Mouse (Mus musculus) CH12.LX (cell line): ENCODE data around the gene Foxm1. TPM values are rescaled to one million over a fixed set of nuclear protein-coding genes. Genes with fewer than 3 reads are reported as not detected.

Experiments used
- DNase-seq: peaks from one replicate; pipeline ENCODE4 v3.0.0-alpha.2; 2013; ENCODE audit errors: extremely low read depth
- H3K27ac ChIP-seq: 2 replicates; pipeline ENCODE4 v1.5.1; 2012; ENCODE audit warnings: low read depth, mild to moderate bottlenecking, control low read depth, moderate library complexity; ENCODE audit not compliant: insufficient read depth
- H3K27me3 ChIP-seq: replicated peaks from 2 replicates; pipeline ENCODE3; 2012; ENCODE audit warnings: inconsistent platforms
- H3K36me3 ChIP-seq, 2 experiments: replicated peaks in 1 of 2; 2 replicates each; pipeline versions ENCODE3 to v1.6.1; 2012; ENCODE audit warnings: inconsistent platforms in 1 of 2, low read length in 1 of 2, mild to moderate bottlenecking in 1 of 2, mixed read lengths in 1 of 2, moderate library complexity in 1 of 2; ENCODE audit not compliant: control insufficient read depth in 1 of 2, insufficient read depth in 1 of 2
- H3K4me1 ChIP-seq, 2 experiments: 2 replicates each; pipeline ENCODE4 v1.6.1; 2012; ENCODE audit warnings: inconsistent platforms in 1 of 2, moderate library complexity in 1 of 2; ENCODE audit not compliant: insufficient read depth in 2 of 2, control insufficient read depth in 1 of 2
- H3K4me2 ChIP-seq: 2 replicates; pipeline ENCODE4 v1.6.1; 2012; ENCODE audit warnings: low read depth, mild to moderate bottlenecking, control low read depth; ENCODE audit not compliant: poor library complexity, insufficient read depth, severe bottlenecking
- H3K4me3 ChIP-seq, 3 experiments: fragments of 150-350 bp in 1 of 3; sonication (generic) in 1 of 3; replicated peaks in 1 of 3; 2 replicates each; pipeline versions ENCODE3 to v1.5.1; 2011 to 2012; ENCODE audit warnings: low read depth in 2 of 3, low read length in 2 of 3, mild to moderate bottlenecking in 2 of 3, moderate library complexity in 2 of 3, control low read depth in 1 of 3, improper control_type of control experiment in 1 of 3, inconsistent platforms in 1 of 3, mixed read lengths in 1 of 3; ENCODE audit not compliant: poor library complexity in 1 of 3
- H3K79me2 ChIP-seq: replicated peaks from 2 replicates; pipeline ENCODE4 v1.6.1; 2012; ENCODE audit warnings: mild to moderate bottlenecking, moderate library complexity; ENCODE audit not compliant: control insufficient read depth, poor library complexity, insufficient read depth, severe bottlenecking; ENCODE audit errors: extremely low read depth
- H3K9ac ChIP-seq: 2 replicates; pipeline ENCODE4 v1.6.1; 2012; ENCODE audit warnings: low read depth, mild to moderate bottlenecking, control low read depth, moderate library complexity; ENCODE audit not compliant: insufficient read depth
- H3K9me3 ChIP-seq: replicated peaks from 2 replicates; pipeline ENCODE3; 2012; ENCODE audit warnings: low read length, inconsistent platforms, mixed read lengths
- CHD2 ChIP-seq: IDR thresholded peaks from 2 replicates; pipeline ENCODE4 v1.6.1; 2011; ENCODE audit warnings: low read length, improper control_type of control experiment
- ELF1 ChIP-seq: IDR thresholded peaks from 2 replicates; pipeline ENCODE4 v1.6.1; 2014; ENCODE audit warnings: low read depth, mild to moderate bottlenecking, inconsistent platforms, low read length, improper control_type of control experiment
- KAT2A ChIP-seq: IDR thresholded peaks from 2 replicates; pipeline ENCODE4 v1.6.1; 2012; ENCODE audit warnings: low read length, improper control_type of control experiment, inconsistent platforms; ENCODE audit not compliant: insufficient replicate concordance
- MEF2A ChIP-seq: IDR thresholded peaks from 2 replicates; pipeline ENCODE4 v1.6.1; 2014; ENCODE audit warnings: low read depth, mild to moderate bottlenecking, inconsistent platforms, low read length, improper control_type of control experiment, borderline replicate concordance
- MXI1 ChIP-seq: IDR thresholded peaks from 2 replicates; pipeline ENCODE4 v1.6.1; 2011; ENCODE audit warnings: mild to moderate bottlenecking, low read depth, low read length, improper control_type of control experiment
- MYC ChIP-seq: IDR thresholded peaks from 2 replicates; pipeline ENCODE4 v1.6.1; 2011; ENCODE audit warnings: low read depth, mild to moderate bottlenecking, improper control_type of control experiment, low read length
- NRF1 ChIP-seq: IDR thresholded peaks from 2 replicates; pipeline ENCODE4 v1.6.1; 2014; ENCODE audit warnings: low read depth, mild to moderate bottlenecking, inconsistent platforms, low read length, improper control_type of control experiment, moderate library complexity
- POLR2AphosphoS2 ChIP-seq: IDR thresholded peaks from 2 replicates; pipeline ENCODE4 v1.6.1; 2011; ENCODE audit warnings: low read depth, low read length, improper control_type of control experiment
- RAD21 ChIP-seq: IDR thresholded peaks from 2 replicates; pipeline ENCODE4 v1.6.1; 2011; ENCODE audit warnings: low read depth, mild to moderate bottlenecking, low read length, improper control_type of control experiment, moderate library complexity
- RCOR1 ChIP-seq: conservative IDR thresholded peaks from 2 replicates; pipeline ENCODE4 v1.6.1; 2012; ENCODE audit warnings: low read depth, mild to moderate bottlenecking, inconsistent platforms, low read length, improper control_type of control experiment
- SIN3A ChIP-seq: IDR thresholded peaks from 2 replicates; pipeline ENCODE4 v1.6.1; 2012; ENCODE audit warnings: low read length, improper control_type of control experiment, inconsistent platforms
- SMC3 ChIP-seq: IDR thresholded peaks from 2 replicates; pipeline ENCODE4 v1.6.1; 2011; ENCODE audit warnings: low read depth, low read length, improper control_type of control experiment
- TBP ChIP-seq: conservative IDR thresholded peaks from 2 replicates; pipeline ENCODE4 v1.6.1; 2011; ENCODE audit warnings: low read depth, low read length, improper control_type of control experiment
- TCF12 ChIP-seq: IDR thresholded peaks from 2 replicates; pipeline ENCODE4 v1.6.1; 2014; ENCODE audit warnings: low read depth, mild to moderate bottlenecking, inconsistent platforms, low read length, improper control_type of control experiment
- UBTF ChIP-seq: IDR thresholded peaks from 2 replicates; pipeline ENCODE4 v1.6.1; 2012; ENCODE audit warnings: low read depth, mild to moderate bottlenecking, inconsistent platforms, low read length, improper control_type of control experiment, moderate library complexity
- USF2 ChIP-seq: conservative IDR thresholded peaks from 2 replicates; pipeline ENCODE4 v1.6.1; 2011; ENCODE audit warnings: low read depth, low read length, improper control_type of control experiment
- ZC3H11A ChIP-seq: IDR thresholded peaks from 2 replicates; pipeline ENCODE4 v1.6.1; 2012; ENCODE audit warnings: low read depth, mild to moderate bottlenecking, inconsistent platforms, low read length, improper control_type of control experiment
- ZKSCAN1 ChIP-seq: IDR thresholded peaks from 2 replicates; pipeline ENCODE4 v1.6.1; 2012; ENCODE audit warnings: low read depth, inconsistent platforms, low read length, improper control_type of control experiment, borderline replicate concordance
- ZMIZ1 ChIP-seq: IDR thresholded peaks from 2 replicates; pipeline ENCODE4 v1.6.1; 2012; ENCODE audit warnings: low read depth, mild to moderate bottlenecking, inconsistent platforms, low read length, improper control_type of control experiment
- dilution Hi-C: fragments of 300-500 bp; cut with MboI; formaldehyde crosslinking; loops from 2 replicates; pipeline ENCODE4 v1.14.3; 2020; ENCODE audit warnings: low sequenced_read_pairs; ENCODE audit not compliant: extremely low pct_unique_long_range_greater_than_20kb, extremely low pct_ligation_motif_present
- in situ Hi-C: fragments of 300-500 bp; cut with MboI; formaldehyde crosslinking; loops from 3 replicates; pipeline ENCODE4 v1.14.3; 2019; ENCODE audit warnings: low sequenced_read_pairs, low pct_ligation_motif_present, low pct_unique_long_range_greater_than_20kb, mixed read lengths
- polyA plus RNA-seq: library from polyadenylated mRNA; unstranded; fragments of >175 nt; gene quantifications from 2 replicates; pipeline ENCODE4 v1.2.1, GENCODE M21; 2012; ENCODE audit warnings: low read depth; ENCODE audit not compliant: insufficient read length
- total RNA-seq, 2 experiments: library from RNA; depleted of rRNA; stranded (reverse); fragments of 300-350 nt in 1 of 2; fragments of >200 nt in 1 of 2; gene quantifications; 2 replicates each; pipeline ENCODE4 v1.2.3; 2012 to 2014

Foxm1 gene
- total and polyA plus RNA-seq, 3 experiments = 6.0 to 41.0 (median 16.8) TPM

DNA sequence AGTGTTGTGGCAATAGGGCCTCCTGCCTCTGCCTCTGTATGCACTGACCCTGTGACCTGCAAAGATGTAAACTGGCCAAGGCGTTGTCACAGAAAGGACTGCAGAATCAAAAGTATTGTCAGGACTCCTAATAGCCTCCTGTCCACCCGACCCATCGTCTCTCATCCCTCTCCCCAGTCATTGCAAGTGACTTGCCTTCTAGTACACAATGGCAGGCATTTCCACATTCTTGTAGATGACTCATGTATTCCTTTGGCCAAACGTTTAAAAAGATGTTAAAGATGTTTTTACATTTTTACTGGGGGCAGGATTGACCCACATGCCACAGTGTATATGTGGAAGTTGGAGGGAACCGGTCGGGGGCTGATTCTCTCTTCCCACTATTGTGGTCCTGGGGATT, 2.0 kb downstream of the Foxm1 start:
- Histone ChIP-seq H3K79me2 (peaks cover 46% of the 10 kb centered on the region), H3K36me3 (peaks cover 32 to 59% of the 10 kb centered on the region in 2 experiments), H3K4me1 (peaks cover 13 to 50% of the 10 kb centered on the region in 2 experiments), H3K4me3 (no peak overlapping the region), H3K9me3 (no peaks in the 10 kb centered on the region), H3K9ac (peak overlapping the region; percentile 2; the same call in 1 of the 2 replicates), H3K27me3 (no peaks in the 10 kb centered on the region), H3K27ac (no peak overlapping the region), H3K4me2 (peak overlapping the region; percentile 68)
- DNase-seq = no peak
- dilution Hi-C loops = no loop called here
- in situ Hi-C loops = loop anchor here (5.0 kb wide), 1 partner anchor 48 kb away; no protein-coding TSS in a partner anchor
- TF ChIP-seq SMC3 (no peak), SIN3A (no peak)

DNA sequence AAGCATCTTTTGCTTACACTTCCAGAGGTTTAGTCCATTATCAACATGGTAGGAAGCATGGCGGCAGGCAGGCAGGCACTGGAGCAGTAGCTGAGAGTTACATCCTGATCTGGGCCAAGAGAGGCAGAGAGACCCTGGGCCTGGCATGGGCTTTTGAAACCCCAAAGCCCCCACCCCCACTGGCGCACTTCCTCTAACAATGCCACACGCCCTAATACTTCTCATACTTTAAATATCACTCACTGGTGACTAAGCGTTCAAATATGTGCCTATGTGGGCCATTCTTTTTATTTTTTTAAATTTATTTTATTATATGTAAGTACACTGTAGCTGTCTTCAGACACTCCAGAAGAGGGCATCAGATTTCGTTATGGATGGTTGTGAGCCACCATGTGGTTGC, 3.7 kb downstream of the Foxm1 start:
- Histone ChIP-seq H3K4me3 (no peak overlapping the region), H3K9me3 (no peaks in the 10 kb centered on the region), H3K27ac (no peak overlapping the region), H3K9ac (no peak overlapping the region), H3K4me2 (no peak overlapping the region), H3K79me2 (peaks cover 29% of the 10 kb centered on the region), H3K4me1 (peaks cover 5 to 33% of the 10 kb centered on the region in 2 experiments), H3K36me3 (peaks cover 49 to 65% of the 10 kb centered on the region in 2 experiments), H3K27me3 (no peaks in the 10 kb centered on the region)
- in situ Hi-C loops = no loop called here
- TF ChIP-seq RAD21 (no peak), UBTF (no peak), ZC3H11A (no peak), ZMIZ1 (no peak), POLR2AphosphoS2 (no peak), KAT2A (no peak), MXI1 (no peak), CHD2 (no peak), RCOR1 (no peak), ELF1 (no peak), USF2 (no peak), SIN3A (no peak), TBP (no peak), TCF12 (no peak), MEF2A (no peak), MYC (no peak), NRF1 (no peak), ZKSCAN1 (no peak)
- dilution Hi-C loops = no loop called here
- DNase-seq = no peak
